ENCODE assay signal across 16 mouse cellular contexts in the genomic region with DNA sequence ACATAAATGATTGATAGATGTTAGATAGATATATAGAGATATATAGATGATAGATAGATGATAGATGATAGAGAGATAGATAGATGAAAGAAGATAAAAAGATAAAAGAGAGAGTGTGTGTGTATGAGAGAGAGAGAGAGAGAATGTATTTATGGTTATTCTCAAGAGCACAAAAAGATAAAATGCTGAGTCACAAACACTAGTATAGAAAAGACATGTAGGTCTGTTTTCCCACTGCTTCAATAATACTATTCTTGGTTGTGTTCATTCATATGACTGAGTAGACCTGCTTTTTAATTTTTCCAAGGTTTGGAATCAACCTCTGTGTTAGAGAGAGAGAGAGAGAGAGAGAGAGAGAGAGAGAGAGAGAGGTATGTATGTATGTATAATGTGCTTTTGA.
"Had no signal": no experiment of that assay in that cellular context is flagged by ENCODE, and none has a peak within 500 bp of the region (broad histone marks: within the 10 kb centered on the region; RNA-seq: fewer than 3 reads in every experiment).

No protein-coding gene starts in this region.

- H3K36me3 ChIP-seq: neural tube, embryonic 13.5 days; neural tube, embryonic 15.5 days; stomach, embryonic 15.5 days had no signal

- H3K27me3 ChIP-seq: neural tube, embryonic 13.5 days; neural tube, embryonic 15.5 days; stomach, embryonic 15.5 days had no signal

- H3K4me3 ChIP-seq: neural tube, embryonic 13.5 days; neural tube, embryonic 15.5 days; stomach, embryonic 15.5 days had no signal

- H3K27ac ChIP-seq: neural tube, embryonic 13.5 days; neural tube, embryonic 15.5 days; stomach, embryonic 15.5 days; stomach, postnatal 0 days had no signal

- DNase-seq: retina, postnatal 1 day; right cerebral cortex, adult 18-20 months; right cerebral cortex, postnatal 14 days; right cerebral cortex, postnatal 25 days; right cerebral cortex, postnatal 4 days; spleen, adult 18-20 months; thymus, adult 18-20 months; thymus, adult 2 months; thymus, postnatal 14 days; thymus, postnatal 25 days; thymus, postnatal 36 days; thymus, postnatal 4 days had no signal

- H3K4me1 ChIP-seq: neural tube, embryonic 15.5 days; stomach, embryonic 15.5 days had no signal

- H3K9me3 ChIP-seq: neural tube, embryonic 13.5 days; neural tube, embryonic 15.5 days; stomach, embryonic 15.5 days had no signal

- H3K9ac ChIP-seq: neural tube, embryonic 13.5 days; neural tube, embryonic 15.5 days; stomach, embryonic 15.5 days had no signal
